ENCODE assay signal across 23 mouse cellular contexts in the genomic region with DNA sequence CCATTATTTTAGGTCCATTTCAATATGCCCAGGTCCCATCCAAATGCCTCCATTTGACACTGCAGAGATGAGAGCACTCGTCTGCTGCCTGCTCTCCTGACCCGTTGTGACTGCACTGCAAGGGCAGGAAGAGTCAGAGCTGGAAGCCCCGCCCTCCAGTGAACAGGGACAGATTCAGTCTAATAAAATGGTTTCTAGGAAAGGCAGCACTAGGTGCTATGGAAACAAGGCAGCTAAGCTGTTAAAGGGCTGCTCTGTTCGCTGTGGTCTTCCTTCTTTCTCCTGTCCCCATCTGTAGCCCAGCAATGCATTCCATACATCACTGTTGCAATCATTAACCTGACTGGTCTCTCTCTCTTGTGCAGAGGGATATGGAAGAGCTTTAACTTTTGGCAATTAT. TPM values are rescaled to one million over a fixed set of nuclear protein-coding genes. Genes with fewer than 3 reads are reported as not detected.
DNase-seq lines count a peak whose midpoint lies in the region; ATAC-seq lines count a peak whose summit lies in the region.
"Had no signal": no experiment of that assay in that cellular context is flagged by ENCODE, and none has a peak within 500 bp of the region (broad histone marks: within the 10 kb centered on the region; RNA-seq: fewer than 3 reads in every experiment).

No protein-coding gene starts in this region.

- no peaks in the 10 kb centered on the region for H3K27me3 ChIP-seq in heart, embryonic 13.5 days (replicated peaks)
- no peaks in the 10 kb centered on the region for H3K27me3 ChIP-seq in megakaryocyte, embryonic 14.5 days (replicated peaks)
- no peaks in the 10 kb centered on the region for H3K27me3 ChIP-seq in midbrain, embryonic 11.5 days (ENCODE audit: control insufficient read depth, insufficient read depth, low read length)
- H3K27me3 ChIP-seq: CH12.LX; forebrain, embryonic 12.5 days; hindbrain, embryonic 15.5 days had no signal

- no peak overlapping the region for H3K4me3 ChIP-seq in heart, embryonic 13.5 days
- H3K4me3 ChIP-seq in megakaryocyte, embryonic 14.5 days (replicated peaks) = peak overlapping the region; percentile 1
- no peak overlapping the region for H3K4me3 ChIP-seq in midbrain, embryonic 11.5 days (ENCODE audit: low read depth, low read length)
- H3K4me3 ChIP-seq: forebrain, embryonic 12.5 days; hindbrain, embryonic 15.5 days had no signal

- 0 out of 2 replicates have a peak overlapping the region, but pooled peaks have one; percentile 21 for H3K27ac ChIP-seq in heart, embryonic 13.5 days (replicated peaks)
- H3K27ac ChIP-seq in midbrain, embryonic 11.5 days (ENCODE audit: low read depth, low read length) = no peak overlapping the region
- H3K27ac ChIP-seq: forebrain, embryonic 12.5 days; hindbrain, embryonic 15.5 days had no signal

- H3K4me1 ChIP-seq in heart, embryonic 13.5 days = 0 out of 2 replicates have a peak, but pooled peaks cover 9% of the 10 kb centered on the region
- H3K4me1 ChIP-seq in megakaryocyte, embryonic 14.5 days = peaks cover 52% of the 10 kb centered on the region
- no peaks in the 10 kb centered on the region for H3K4me1 ChIP-seq in midbrain, embryonic 11.5 days (ENCODE audit: control insufficient read depth, insufficient read depth, low read length)
- H3K4me1 ChIP-seq: hindbrain, embryonic 15.5 days had no signal

- no peaks in the 10 kb centered on the region for H3K9me3 ChIP-seq in heart, embryonic 13.5 days
- no peaks in the 10 kb centered on the region for H3K9me3 ChIP-seq in megakaryocyte, embryonic 14.5 days
- no peaks in the 10 kb centered on the region for H3K9me3 ChIP-seq in midbrain, embryonic 11.5 days (ENCODE audit: control insufficient read depth, low read length)
- H3K9me3 ChIP-seq: forebrain, embryonic 12.5 days; hindbrain, embryonic 15.5 days had no signal

- no peak for ATAC-seq in heart, embryonic 13.5 days (ENCODE audit: extremely low read depth, insufficient number of reproducible peaks, low FRiP score, low TSS enrichment)
- ATAC-seq in megakaryocyte, adult 5-6 weeks (ENCODE audit: poor library complexity, severe bottlenecking) = no peak
- no peak for ATAC-seq in midbrain, embryonic 11.5 days (ENCODE audit: low FRiP score)
- ATAC-seq: intestine, embryonic 16.5 days; midbrain, embryonic 16.5 days had no signal

- no peak for DNase-seq in heart, adult 18-20 months
- DNase-seq in adrenal gland, postnatal 14 days = peak; percentile 69
- peak; percentile 24 to 52 for DNase-seq in kidney, postnatal 4 days
- no peak for DNase-seq in midbrain, embryonic 11.5 days (ENCODE audit: low spot score, missing footprints)
- DNase-seq: cerebellum, postnatal 25 days; gastrocnemius, postnatal 36 days; lung, adult 2 months; right cerebral cortex, postnatal 4 days; thymus, postnatal 36 days had no signal

- H3K4me2 ChIP-seq in heart, embryonic 13.5 days = no peak overlapping the region
- no peak overlapping the region for H3K4me2 ChIP-seq in midbrain, embryonic 11.5 days
- H3K4me2 ChIP-seq: forebrain, embryonic 12.5 days; heart, embryonic 11.5 days; hindbrain, embryonic 15.5 days; liver, embryonic 11.5 days had no signal

- no peak overlapping the region for H3K9ac ChIP-seq in heart, embryonic 13.5 days
- H3K9ac ChIP-seq in midbrain, embryonic 11.5 days (ENCODE audit: low read length) = no peak overlapping the region
- H3K9ac ChIP-seq: forebrain, embryonic 12.5 days; hindbrain, embryonic 15.5 days had no signal

- 68% methylated on average over 4 of the region's 4 CpGs for WGBS in heart, embryonic 13.5 days
- 86% methylated on average over 4 of the region's 4 CpGs for WGBS in midbrain, embryonic 11.5 days

- peaks cover 92% of the 10 kb centered on the region for H3K36me3 ChIP-seq in heart, embryonic 13.5 days
- H3K36me3 ChIP-seq in megakaryocyte, embryonic 14.5 days (replicated peaks; ENCODE audit: low read length) = peaks cover 95% of the 10 kb centered on the region
- peaks cover 22% of the 10 kb centered on the region for H3K36me3 ChIP-seq in midbrain, embryonic 11.5 days (ENCODE audit: control insufficient read depth, insufficient read depth, low read length)

RNA-seq across cellular contexts. Expression of gene Rheb, which starts 29.4 kb away (rescaled TPM):
- 235 and 261 TPM in 2 replicates for polyA plus RNA-seq in heart, embryonic 13.5 days (2015; fragmentation: Nextera tagmentation; extraction: Ambion mirVana)
- total RNA-seq in heart, adult 18-20 months (2021) = 10 to 100 TPM; 82.6 to 85.7 TPM
- polyA plus RNA-seq in megakaryocyte, embryonic 14.5 days (2012; ENCODE audit: insufficient read depth, low replicate concordance) = 10.6 and 27.8 TPM in 2 replicates
- total RNA-seq in megakaryocyte, adult 5-6 weeks (2015) = 109 and 136 TPM in 2 replicates
- 44.2 and 56.7 TPM in 2 replicates for total RNA-seq in megakaryocyte, adult 5-6 weeks (2017)
- 68.6 and 76.1 TPM in 2 replicates for total RNA-seq in adrenal gland, postnatal 14 days (2021)
- polyA plus RNA-seq in midbrain, embryonic 11.5 days (2014; fragmentation: Nextera tagmentation; extraction: Ambion mirVana) = 207 and 224 TPM in 2 replicates

RNA-seq across cellular contexts. Expression of gene Crygn, which starts 55.2 kb away (rescaled TPM):
- 1.9 and 3.0 TPM in 2 replicates for polyA plus RNA-seq in heart, embryonic 13.5 days (2015; fragmentation: Nextera tagmentation; extraction: Ambion mirVana)
- total RNA-seq in heart, adult 18-20 months (2021) = not detected
- not detected in 2 replicates for polyA plus RNA-seq in megakaryocyte, embryonic 14.5 days (2012; ENCODE audit: insufficient read depth, low replicate concordance)
- 2.3 and 3.7 TPM in 2 replicates for total RNA-seq in megakaryocyte, adult 5-6 weeks (2015)
- total RNA-seq in megakaryocyte, adult 5-6 weeks (2017) = not detected in 2 replicates
- 2.6 and 2.9 TPM in 2 replicates for total RNA-seq in adrenal gland, postnatal 14 days (2021)
- 0.68 and 1.2 TPM in 2 replicates for polyA plus RNA-seq in midbrain, embryonic 11.5 days (2014; fragmentation: Nextera tagmentation; extraction: Ambion mirVana)
- total RNA-seq: heart, postnatal 25 days; left cerebral cortex, postnatal 14 days had no signal
- polyA plus RNA-seq: forebrain, embryonic 12.5 days; liver, embryonic 11.5 days; macrophage; neural tube, embryonic 11.5 days had no signal

Comparison
In these comparisons a context has a peak if more than half of its experiments do, and no peak if none do; other contexts are left out.
1. DNase-seq: peak in adrenal gland, postnatal 14 days (single experiment) and kidney, postnatal 4 days (2 of 2); none in heart, adult 18-20 months (0 of 2) and midbrain, embryonic 11.5 days (single experiment).